Mouse (Mus musculus) large intestine, adult 2 months (tissue): Measurements from ENCODE around the gene Serpinb3b. TPM values are rescaled to one million over a fixed set of nuclear protein-coding genes. Genes with fewer than 3 reads are reported as not detected.
"Not testable (repeated sequence)": the region's sequence is repeated elsewhere in the genome, so short reads cannot be mapped to it uniquely, and the experiment has no call there.

ENCODE experiments used
- DNase-seq: peaks from one replicate; pipeline ENCODE4 v3.0.0-alpha.2; 2012; ENCODE audit warnings: low read depth, low spot score
- whole genome bisulfite sequencing: fragments of 180-500 bp; shearing (Covaris S2); methylation state at CpG from one replicate; pipeline ENCODE4 v1.1.7; 2018; 5-methylcytosine and 5-hydroxymethylcytosine counted together
- polyA plus RNA-seq: library from polyadenylated mRNA; depleted of rRNA; stranded (reverse); fragments of >200 nt; gene quantifications from 2 replicates; pipeline ENCODE4 v1.2.3, GENCODE M21; 2012; rRNA removed

The Serpinb3b gene
- not detected in 2 replicates for polyA plus RNA-seq

DNA sequence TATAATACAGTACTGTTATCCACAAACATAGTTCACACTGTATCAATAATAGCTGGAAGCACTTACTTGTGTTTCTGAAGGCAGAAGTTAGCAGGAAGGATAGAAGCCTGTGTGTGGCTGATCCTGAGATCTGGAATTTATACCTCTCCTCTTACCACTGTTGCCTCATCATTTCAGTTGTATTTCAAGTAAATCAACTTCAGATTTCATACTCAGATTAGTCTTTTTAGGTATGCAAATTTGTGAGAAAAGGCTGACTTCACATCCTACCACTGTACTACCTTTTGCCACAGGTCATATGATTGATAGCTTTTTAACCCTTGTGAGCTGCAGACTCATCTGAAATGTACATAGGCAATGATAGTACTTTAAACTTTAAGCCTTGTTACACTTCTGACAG, at the start of gene Serpinb3b, which contains the start of gene Serpinb3c:
Gene Serpinb3b, minus strand, starts transcription at position 101 of the 400 bp plus-strand sequence.
Gene Serpinb3c, minus strand, starts transcription at position 111 of the 400 bp plus-strand sequence.
- DNase-seq, result not testable (repeated sequence)

DNA sequence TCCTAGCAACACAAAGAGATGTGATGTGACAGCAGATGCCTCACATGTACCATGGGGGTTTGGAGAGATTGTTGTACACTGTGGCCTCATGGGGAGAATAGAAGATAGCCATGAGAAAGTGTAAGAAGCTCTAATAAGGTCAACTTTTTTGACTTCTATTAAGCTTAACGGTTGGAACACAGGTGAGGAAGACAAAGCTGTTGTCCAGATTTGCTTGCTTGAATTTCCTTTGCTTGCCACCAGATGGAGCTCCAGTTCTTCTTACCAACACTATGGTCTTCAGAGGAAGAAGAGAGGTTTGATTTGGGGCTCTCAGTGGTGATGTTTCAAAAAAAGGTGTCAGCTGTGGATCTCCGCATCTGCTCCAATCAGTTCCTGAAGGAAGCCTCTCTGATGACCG, 35.0 kb downstream of the Serpinb3b start:
- DNase-seq, result not testable (repeated sequence)
- WGBS, result 40% methylated on average over 3 of the region's 3 CpGs

GRCm38 (mm10) chr1:107217276-107217675, 60.9 kb downstream of the Serpinb3b start:
- WGBS, result 69% methylated on average over 1 of the region's 1 CpGs
- not testable (repeated sequence) for DNase-seq

DNA sequence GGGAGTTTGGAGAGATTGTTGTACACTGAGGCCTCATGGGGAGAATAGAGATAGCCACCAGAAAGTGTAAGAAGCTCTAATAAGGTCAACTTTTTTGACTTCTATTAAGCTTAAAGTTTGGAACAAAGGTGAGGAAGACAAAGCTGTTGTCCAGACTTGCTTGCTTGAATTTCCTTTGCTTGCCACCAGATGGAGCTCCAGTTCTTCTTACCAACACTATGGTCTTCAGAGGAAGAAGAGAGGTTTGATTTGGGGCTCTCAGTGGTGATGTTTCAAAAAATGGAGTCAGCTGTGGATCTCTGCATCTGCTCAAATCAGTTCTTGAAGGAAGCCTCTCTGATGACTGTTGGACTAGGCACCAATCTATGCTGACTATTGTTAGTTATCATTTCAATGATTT, 150.7 kb downstream of the Serpinb3b start:
- not testable (repeated sequence) for DNase-seq

Other genes with a start within 250 kb of the Serpinb3b start
- not detected in 2 replicates for gene Serpinb3a, start 226.1 kb downstream of the Serpinb3b start, polyA plus RNA-seq
- not detected in 2 replicates for gene Serpinb3d, start 194.9 kb downstream of the Serpinb3b start, polyA plus RNA-seq
- gene Serpinb3c, start within 50 bp of the Serpinb3b start, polyA plus RNA-seq, result not detected in 2 replicates
- not detected in 2 replicates for gene Serpinb11, start 82.8 kb upstream of the Serpinb3b start, polyA plus RNA-seq
- not detected in 2 replicates for gene Serpinb7, start 121.3 kb upstream of the Serpinb3b start, polyA plus RNA-seq
- gene Serpinb2, start 233.1 kb upstream of the Serpinb3b start, polyA plus RNA-seq, result 0.15 and 0.36 TPM in 2 replicates